Mouse (Mus musculus) ES-CJ7 (cell line): ENCODE measurements around the gene Vsx2.
A peak's percentile ranks its signal among the peaks of the same experiment; 100 is the strongest.

Experiments used
- DNase-seq: peaks from one replicate; pipeline ENCODE4 v3.0.0; 2011; ENCODE audit warnings: low read depth, low spot score

Gene Vsx2

GRCm38 (mm10) chr12:84569336-84569970, at the start of gene Vsx2:
TSS of gene Vsx2 (plus strand) at chr12:84569762.
- DNase-seq = no peak

DNA sequence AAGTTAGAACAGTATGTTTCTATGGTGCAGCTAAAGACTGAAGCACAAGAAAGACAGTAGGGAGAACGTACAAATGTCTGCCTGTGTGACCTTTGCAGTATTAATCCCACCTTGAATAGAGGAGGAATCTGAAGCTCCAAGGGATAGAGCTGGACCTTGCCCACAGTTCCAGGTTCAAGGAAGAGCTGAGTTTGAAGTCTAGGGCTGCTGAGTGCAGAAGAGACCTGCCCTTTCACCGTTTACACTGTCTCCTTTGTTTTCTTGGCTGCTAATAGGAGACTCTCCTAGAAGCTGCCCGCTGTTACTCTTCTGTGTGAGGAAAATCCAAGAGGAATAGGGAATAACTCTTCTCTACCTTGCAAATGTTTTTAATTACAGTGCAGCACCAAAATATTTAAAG, 45.8 kb upstream of the Vsx2 start:
- DNase-seq = no peak

GRCm38 (mm10) chr12:84524147-84525050, 45.2 kb upstream of the Vsx2 start:
- DNase-seq = no peak

DNA sequence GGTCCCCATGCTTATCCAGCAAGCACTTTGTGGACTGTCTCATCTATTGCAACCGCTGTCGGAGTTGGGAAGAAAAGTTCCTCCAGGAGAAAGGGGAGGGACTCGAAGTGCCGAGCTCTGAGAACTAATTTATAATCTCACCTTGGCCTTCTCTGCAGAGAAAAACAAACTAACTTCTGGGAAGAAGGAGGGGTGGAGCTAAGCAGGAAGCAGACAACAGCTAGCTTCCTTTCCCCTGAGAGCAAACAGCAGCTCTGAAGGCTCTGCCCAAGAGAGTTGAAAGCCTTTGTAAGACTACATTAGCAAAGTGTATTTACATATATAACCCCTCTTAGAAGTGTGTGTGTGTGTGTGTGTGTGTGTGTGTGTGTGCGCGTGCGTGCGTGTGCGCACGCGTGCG, 44.1 kb upstream of the Vsx2 start:
- no peak for DNase-seq

DNA sequence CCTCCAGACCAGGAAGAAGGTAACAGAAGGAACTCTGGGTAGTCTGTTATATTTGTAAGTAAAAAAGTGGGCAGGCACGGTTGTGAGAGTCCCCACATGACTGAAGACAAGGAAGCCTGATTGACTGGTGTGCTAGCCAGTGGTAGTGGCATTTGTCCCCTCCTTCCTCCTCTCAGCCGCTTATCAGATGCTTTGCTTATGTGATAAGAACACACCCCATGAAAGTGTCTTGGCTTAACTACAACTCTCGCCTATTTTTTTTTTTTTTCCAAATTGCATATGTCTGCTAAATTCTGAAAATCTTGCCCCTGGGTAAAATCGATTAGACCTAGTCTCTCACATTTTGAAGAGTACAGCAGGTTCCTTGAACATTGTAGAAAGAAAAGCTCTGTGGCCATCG, 39.1 kb upstream of the Vsx2 start:
- DNase-seq = no peak

DNA sequence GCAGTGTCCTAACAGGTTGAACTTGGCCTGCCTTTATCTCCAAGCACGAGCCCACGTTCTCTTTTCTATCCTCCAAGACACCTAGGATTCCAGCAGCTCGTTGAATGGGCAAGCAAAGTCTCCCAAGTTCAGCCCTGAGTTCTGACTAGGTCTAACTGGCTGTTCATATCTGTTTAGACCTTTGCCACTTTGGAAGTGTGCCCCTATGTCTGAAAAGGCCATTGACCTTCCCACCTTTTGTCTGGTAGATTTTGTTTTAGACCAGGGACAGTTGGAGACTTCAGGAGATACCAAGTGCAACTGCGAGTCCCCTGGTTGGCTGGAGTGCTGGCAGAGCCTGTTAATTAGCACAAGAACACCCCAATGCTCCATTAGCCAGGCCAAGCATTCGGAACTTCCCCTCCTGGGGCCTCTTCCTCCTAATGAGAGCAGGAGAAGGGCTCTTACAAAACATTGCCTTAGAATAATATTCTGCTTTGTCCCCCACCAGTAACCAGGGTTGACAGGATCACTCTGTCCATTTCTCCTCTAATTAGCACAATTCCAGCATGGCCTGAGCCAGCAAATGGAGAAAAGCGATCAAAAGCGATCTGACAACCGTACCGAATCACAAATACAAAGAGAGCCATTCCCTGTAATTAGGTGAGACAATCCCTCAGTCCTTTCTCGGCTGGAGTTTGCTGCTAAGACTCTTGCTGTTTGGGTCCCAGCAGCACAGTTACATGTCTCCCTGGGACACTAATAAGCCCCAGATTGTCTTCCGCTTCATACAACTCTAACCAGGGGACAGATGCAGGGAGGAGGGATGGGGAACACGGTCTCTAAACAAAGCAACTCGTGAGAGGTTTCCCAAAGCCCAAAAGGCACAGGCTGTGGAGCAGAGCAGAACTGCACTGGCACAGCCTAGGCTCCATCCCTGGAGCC, 37.4 kb upstream of the Vsx2 start:
- no peak for DNase-seq

GRCm38 (mm10) chr12:84532830-84533199, 36.7 kb upstream of the Vsx2 start:
- DNase-seq = no peak

GRCm38 (mm10) chr12:84533706-84534486, 35.7 kb upstream of the Vsx2 start:
- peak; percentile 77 for DNase-seq

DNA sequence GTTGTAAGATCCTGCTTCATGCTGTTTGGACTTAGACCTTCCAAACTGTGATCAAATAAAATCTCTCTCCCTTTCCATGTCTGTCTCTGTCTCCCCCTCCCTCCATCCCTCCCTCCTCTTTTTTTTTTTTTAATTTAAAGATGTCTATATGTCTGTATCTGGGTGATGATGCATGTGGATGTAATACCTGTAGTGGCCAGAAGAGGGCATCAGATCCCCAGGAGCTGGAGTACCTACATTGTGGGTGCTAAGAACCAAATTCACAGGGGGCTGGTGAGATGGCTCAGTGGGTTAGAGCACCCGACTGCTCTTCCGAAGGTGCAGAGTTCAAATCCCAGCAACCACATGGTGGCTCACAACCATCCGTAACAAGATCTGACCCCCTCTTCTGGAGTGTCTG, 30.0 kb upstream of the Vsx2 start:
- peak; percentile 78 for DNase-seq

DNA sequence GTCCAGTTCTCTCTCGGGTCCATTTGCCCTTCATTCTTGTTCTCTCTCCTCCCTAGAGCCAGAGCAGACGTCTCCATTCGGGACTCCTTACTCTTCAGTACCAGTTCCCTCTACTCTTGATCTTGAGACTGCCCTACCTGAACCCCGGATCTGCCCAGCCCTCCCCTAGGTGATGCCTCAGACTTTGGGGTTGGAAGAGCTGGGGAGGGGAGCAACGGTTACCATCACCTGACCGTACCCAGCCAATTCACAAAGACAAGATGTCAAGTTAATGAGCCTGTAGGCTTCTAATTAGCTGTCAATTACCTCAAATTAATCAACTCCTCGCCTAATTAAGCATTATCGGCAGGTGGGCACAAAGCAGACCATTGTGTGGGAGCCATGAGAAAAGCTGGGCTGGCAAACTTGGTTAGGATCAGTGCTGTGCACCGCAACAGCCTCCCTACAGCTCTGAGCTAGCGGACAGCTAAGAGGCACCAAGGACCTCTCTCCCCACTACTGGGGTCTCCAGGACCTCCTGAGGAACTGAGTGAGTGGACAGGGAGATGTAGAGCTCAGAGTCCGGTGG, 28.1 kb upstream of the Vsx2 start:
- DNase-seq = no peak

DNA sequence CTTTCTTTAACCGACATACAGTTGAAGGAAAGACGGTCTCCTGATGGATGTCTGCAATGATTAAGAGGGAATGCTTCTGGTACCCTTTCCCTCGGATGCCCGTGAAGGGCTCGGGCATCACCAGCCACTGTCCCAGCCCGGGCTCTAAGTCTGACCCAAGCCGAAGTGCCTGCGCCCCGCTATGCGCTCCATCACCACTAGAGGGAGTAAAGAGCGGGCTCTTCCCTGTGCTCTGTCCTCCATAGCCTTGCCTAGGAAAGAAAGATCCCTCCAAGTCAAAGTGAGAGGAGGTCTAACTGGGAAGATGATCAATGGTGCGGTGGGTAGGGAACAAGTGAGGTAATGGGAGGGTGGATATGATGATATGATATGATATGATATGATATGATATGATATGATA, 23.5 kb upstream of the Vsx2 start:
- DNase-seq = peak; percentile 73

- no peak for DNase-seq
These were observed 22.9 kb upstream of the Vsx2 start for GRCm38 (mm10) chr12:84546577-84547085.

DNA sequence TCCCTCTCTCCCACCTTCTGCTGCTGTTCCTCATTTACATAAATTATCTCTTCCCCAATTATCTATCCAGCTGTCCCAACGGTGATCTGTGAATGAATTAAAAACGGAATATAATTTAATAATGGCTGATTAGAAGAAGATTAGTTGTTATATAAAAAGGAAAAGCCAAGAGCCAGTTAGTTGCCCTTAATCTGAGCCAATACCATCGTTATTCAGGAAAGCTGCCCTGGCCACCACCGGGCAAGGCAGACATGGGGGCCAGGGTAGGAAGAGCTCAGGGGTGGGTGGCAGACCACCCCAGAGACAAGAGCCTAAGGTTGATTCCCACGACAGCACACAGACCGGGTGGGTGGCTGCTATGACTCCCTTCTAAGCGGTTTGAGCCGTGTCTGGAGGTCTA, 21.3 kb upstream of the Vsx2 start:
- DNase-seq = no peak

DNA sequence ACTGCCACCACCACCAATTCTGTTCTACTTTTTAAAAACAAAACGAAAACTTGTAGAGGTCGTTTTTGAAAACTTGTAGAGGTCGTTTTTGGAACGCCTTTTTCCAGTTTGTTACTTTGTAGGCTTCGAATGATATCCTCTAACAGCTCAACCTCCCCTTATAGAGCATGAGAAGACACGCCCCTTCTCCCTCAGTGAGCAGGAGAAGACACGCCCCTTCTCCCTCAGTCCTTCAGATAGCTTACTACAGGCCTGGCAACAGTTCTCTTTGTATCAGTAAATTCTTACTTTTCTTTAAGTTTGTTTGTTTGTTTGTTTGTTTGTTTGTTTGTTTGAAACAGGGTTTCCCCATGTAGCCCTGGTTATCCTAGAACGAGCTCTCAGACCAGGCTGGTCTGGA, 14.3 kb upstream of the Vsx2 start:
- DNase-seq = no peak

DNA sequence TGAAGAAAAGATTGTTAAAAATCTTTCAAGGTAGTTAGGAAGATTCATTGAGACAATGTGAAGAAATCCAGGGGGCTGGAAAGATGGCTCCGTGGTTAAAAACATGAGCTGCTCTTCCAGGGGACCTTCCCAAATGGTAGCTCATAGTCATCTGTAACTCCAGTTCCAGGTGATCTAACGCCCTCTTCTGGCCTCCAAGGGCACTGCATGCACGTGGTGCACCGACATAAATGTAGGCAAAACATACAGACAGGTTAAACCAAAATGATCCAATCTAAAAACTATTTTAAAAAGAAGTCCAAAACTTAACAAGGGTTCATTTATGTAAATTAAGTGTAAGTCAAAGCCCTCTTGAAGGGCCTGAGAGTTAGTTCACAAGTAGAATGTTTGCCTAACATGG, 7.0 kb upstream of the Vsx2 start:
- peak; percentile 48 for DNase-seq

DNA sequence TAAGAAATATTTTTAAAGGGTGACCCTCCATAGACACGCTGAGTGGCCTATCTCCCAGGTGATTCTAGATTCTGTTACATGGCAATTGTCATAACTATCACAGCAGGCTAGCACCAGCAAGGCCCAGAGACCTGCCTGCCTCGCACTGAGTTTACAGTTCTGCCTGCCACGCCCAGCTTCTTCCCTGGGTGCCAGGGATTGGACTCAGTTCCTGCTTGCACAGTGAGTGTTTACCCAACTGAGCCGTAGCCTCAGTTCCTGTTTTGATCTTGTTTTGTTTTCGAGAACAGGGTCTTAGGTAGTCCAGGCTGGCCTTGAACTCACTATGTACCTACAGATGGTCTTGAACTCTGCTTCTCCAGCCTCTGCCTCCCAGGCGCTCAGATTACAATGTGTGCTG, 2.0 kb upstream of the Vsx2 start:
- DNase-seq = no peak

GRCm38 (mm10) chr12:84569976-84570693, 573 bp downstream of the Vsx2 start:
- no peak for DNase-seq

- no peak for DNase-seq
These were observed 1.3 kb downstream of the Vsx2 start for GRCm38 (mm10) chr12:84570694-84571415.
